Mouse (Mus musculus): ENCODE measurements around the gene Gpr34.

GRCm38 (mm10) chrX:13656721-13657120, 24.8 kb downstream of the Gpr34 start:
- TF ChIP-seq POLR2A (IDR thresholded peaks at IDR 0.05; ENCODE audit: control insufficient read depth, extremely low read depth, insufficient read depth, low read length, poor library complexity): no peak
- no peak for TF ChIP-seq CTCF (IDR thresholded peaks at IDR 0.05; ENCODE audit: borderline replicate concordance, control insufficient read depth, extremely low read depth, insufficient read depth, low read length, poor library complexity)

Data from thymus, adult 2 months (tissue).